Mouse (Mus musculus): ENCODE results near the gene Nktr. TPM values are rescaled to one million over a fixed set of nuclear protein-coding genes. Genes with fewer than 3 reads are reported as not detected.

The Nktr gene
- polyA plus RNA-seq, 1 experiment from 2014 or later: 45.9 TPM

- Histone ChIP-seq H3K9me3 (no peaks in the 10 kb centered on the region), H3K4me3 (no peak overlapping the region), H3K27me3 (ENCODE audit: insufficient read depth, poor library complexity, severe bottlenecking) (no peaks in the 10 kb centered on the region), H3K27ac (peak overlapping the region; percentile 70), H3K36me3 (peaks cover 90% of the 10 kb centered on the region), H3K4me1 (replicated peaks) (peaks cover 14% of the 10 kb centered on the region)
- 64% methylated on average over 15 of the region's 15 CpGs for WGBS
- DNase-seq (ENCODE audit: low spot score): peak; percentile 24
Observed at GRCm38 (mm10) chr9:121690200-121690651, 28.7 kb upstream of the Nktr start.

- Histone ChIP-seq H3K27ac (peak overlapping the region; percentile 53; the same call in 1 of the 2 replicates), H3K4me1 (replicated peaks) (peaks cover 14% of the 10 kb centered on the region), H3K27me3 (ENCODE audit: insufficient read depth, poor library complexity, severe bottlenecking) (no peaks in the 10 kb centered on the region), H3K36me3 (peaks cover 90% of the 10 kb centered on the region), H3K4me3 (no peak overlapping the region), H3K9me3 (no peaks in the 10 kb centered on the region)
- WGBS: 90% methylated on average over 7 of the region's 7 CpGs
- no peak for DNase-seq (ENCODE audit: low spot score)
Observed at GRCm38 (mm10) chr9:121690734-121691133, 28.2 kb upstream of the Nktr start.

GRCm38 (mm10) chr9:121694736-121695135 is 24.2 kb upstream of the Nktr start:
- Histone ChIP-seq H3K27me3 (ENCODE audit: insufficient read depth, poor library complexity, severe bottlenecking) (no peaks in the 10 kb centered on the region), H3K36me3 (peaks cover 91% of the 10 kb centered on the region), H3K27ac (no peak overlapping the region), H3K9me3 (peaks cover 9% of the 10 kb centered on the region; the same call in 1 of the 2 replicates), H3K4me3 (no peak overlapping the region), H3K4me1 (replicated peaks) (peaks cover 12% of the 10 kb centered on the region)
- DNase-seq (ENCODE audit: low spot score): no peak
- WGBS: 76% methylated on average over 12 of the region's 12 CpGs

- H3K27me3 ChIP-seq (ENCODE audit: insufficient read depth, poor library complexity, severe bottlenecking): no peaks in the 10 kb centered on the region
- no peak overlapping the region for H3K4me3 ChIP-seq
- DNase-seq (ENCODE audit: low spot score): no peak
- peaks cover 80% of the 10 kb centered on the region for H3K36me3 ChIP-seq
- H3K27ac ChIP-seq: no peak overlapping the region
- no peaks in the 10 kb centered on the region for H3K4me1 ChIP-seq (replicated peaks)
- H3K9me3 ChIP-seq: peaks cover 9% of the 10 kb centered on the region; the same call in 1 of the 2 replicates
- 94% methylated on average over 9 of the region's 9 CpGs for WGBS
Observed at GRCm38 (mm10) chr9:121696626-121697025, 22.3 kb upstream of the Nktr start.

DNA sequence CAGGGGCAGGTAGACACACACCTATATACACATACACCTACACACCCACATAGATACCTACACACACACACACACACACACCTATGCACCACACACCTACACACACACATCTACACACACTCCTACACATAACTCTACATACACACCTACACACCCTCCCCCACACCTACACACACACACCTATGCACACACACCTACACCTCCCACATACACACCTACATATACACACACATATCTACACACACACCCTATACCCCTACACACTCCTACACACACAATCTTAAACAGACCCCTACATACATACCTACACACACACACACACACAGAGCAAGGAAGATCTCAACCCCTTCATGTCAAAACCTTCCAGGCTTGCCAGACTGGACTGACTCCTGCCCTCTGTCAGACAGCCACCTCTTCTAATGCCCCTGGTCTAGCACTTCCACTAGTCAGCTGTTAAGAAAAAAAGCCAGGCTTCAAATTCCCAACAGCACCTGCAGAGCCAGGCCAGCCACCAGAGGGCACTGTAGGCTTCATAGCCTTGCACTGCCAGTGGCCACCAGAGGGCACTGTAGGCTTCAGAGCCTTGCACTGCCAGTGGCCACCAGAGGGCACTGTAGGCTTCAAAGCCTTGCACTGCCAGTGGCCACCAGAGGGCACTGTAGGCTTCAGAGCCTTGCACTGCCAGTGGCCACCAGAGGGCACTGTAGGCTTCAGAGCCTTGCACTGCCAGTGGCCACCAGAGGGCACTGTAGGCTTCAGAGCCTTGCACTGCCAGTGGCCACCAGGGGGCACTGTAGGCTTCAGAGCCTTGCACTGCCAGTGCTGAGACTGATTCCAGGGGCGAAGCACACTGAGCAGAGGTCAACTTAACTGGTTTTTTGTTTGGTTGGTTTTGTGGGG is 21.6 kb upstream of the Nktr start:
- no peak for DNase-seq (ENCODE audit: low spot score)
- WGBS: 93% methylated on average over 1 of the region's 1 CpGs
- no peaks in the 10 kb centered on the region for H3K4me1 ChIP-seq (replicated peaks)
- H3K27me3 ChIP-seq (ENCODE audit: insufficient read depth, poor library complexity, severe bottlenecking): no peaks in the 10 kb centered on the region
- H3K27ac ChIP-seq: no peak overlapping the region
- peaks cover 73% of the 10 kb centered on the region for H3K36me3 ChIP-seq
- peaks cover 9% of the 10 kb centered on the region; the same call in 1 of the 2 replicates for H3K9me3 ChIP-seq
- no peak overlapping the region for H3K4me3 ChIP-seq

- no peaks in the 10 kb centered on the region for H3K9me3 ChIP-seq
- H3K4me3 ChIP-seq: peak overlapping the region; percentile 70
- H3K4me1 ChIP-seq (replicated peaks): peaks cover 29% of the 10 kb centered on the region
- H3K36me3 ChIP-seq: peaks cover 11% of the 10 kb centered on the region
- WGBS: 37% methylated on average over 11 of the region's 11 CpGs
- H3K27me3 ChIP-seq (ENCODE audit: insufficient read depth, poor library complexity, severe bottlenecking): peaks cover 8% of the 10 kb centered on the region; the same call in 1 of the 2 replicates
- H3K27ac ChIP-seq: peak overlapping the region; percentile 96
- no peak for DNase-seq (ENCODE audit: low spot score)
Observed at GRCm38 (mm10) chr9:121704261-121704645, 14.7 kb upstream of the Nktr start.

GRCm38 (mm10) chr9:121704646-121705625 is 14.0 kb upstream of the Nktr start, which contains the start of gene Sec22c:
Gene Sec22c (minus strand): TSS chr9:121705490.
- 2% methylated on average over 69 of the region's 69 CpGs for WGBS
- peak within 1 kb of the TSS; percentile 96 for H3K27ac ChIP-seq
- H3K4me3 ChIP-seq: peak within 1 kb of the TSS; percentile 70
- peaks cover 33% of the 10 kb centered on the region for H3K4me1 ChIP-seq (replicated peaks)
- peaks cover 8% of the 10 kb centered on the region; the same call in 1 of the 2 replicates for H3K27me3 ChIP-seq (ENCODE audit: insufficient read depth, poor library complexity, severe bottlenecking)
- no peaks in the 10 kb centered on the region for H3K9me3 ChIP-seq
- peaks cover 4% of the 10 kb centered on the region for H3K36me3 ChIP-seq
- DNase-seq (ENCODE audit: low spot score): peak; percentile 94

DNA sequence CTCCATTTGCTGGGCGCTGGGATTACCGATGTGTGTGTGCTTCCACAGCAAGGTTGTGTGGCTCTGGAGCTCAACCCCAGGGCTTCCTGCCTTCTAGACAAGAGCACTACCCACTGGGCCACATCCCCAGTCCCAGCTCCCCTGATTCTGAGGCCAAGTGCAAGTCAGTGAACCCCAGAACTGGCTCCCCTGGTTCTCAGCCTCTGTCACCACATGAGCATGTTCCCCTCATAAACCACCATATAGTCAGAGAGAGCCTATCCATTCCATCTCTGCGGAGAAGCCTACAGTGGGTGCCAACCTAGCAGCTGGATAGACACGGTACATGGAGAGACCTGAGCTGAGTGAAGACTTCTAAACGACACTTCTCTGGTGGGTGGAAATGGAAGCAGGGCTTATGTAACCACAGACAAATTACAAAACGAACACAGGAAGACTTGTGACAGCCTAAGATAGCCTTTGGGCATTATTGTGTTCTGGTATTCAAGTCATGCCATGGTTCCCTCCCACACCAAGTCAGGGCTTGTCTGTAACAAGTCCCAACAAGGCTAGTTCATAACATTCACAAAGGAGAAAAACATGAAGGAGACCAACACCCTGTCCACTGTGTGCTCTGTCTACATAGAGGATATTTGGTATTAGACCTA is 12.8 kb upstream of the Nktr start:
- Histone ChIP-seq H3K27me3 (ENCODE audit: insufficient read depth, poor library complexity, severe bottlenecking) (peaks cover 8% of the 10 kb centered on the region; the same call in 1 of the 2 replicates), H3K27ac (peak overlapping the region; percentile 96; the same call in 1 of the 2 replicates), H3K4me3 (no peak overlapping the region), H3K9me3 (no peaks in the 10 kb centered on the region), H3K36me3 (no peaks in the 10 kb centered on the region), H3K4me1 (replicated peaks) (peaks cover 41% of the 10 kb centered on the region)
- WGBS: 81% methylated on average over 6 of the region's 6 CpGs
- DNase-seq (ENCODE audit: low spot score): no peak

- 64% methylated on average over 6 of the region's 6 CpGs for WGBS
- DNase-seq (ENCODE audit: low spot score): no peak
- H3K27ac ChIP-seq: no peak overlapping the region
- no peak overlapping the region for H3K4me3 ChIP-seq
- H3K36me3 ChIP-seq: peaks cover 5% of the 10 kb centered on the region
- H3K27me3 ChIP-seq (ENCODE audit: insufficient read depth, poor library complexity, severe bottlenecking): peaks cover 8% of the 10 kb centered on the region; the same call in 1 of the 2 replicates
- no peaks in the 10 kb centered on the region for H3K9me3 ChIP-seq
- peaks cover 52% of the 10 kb centered on the region for H3K4me1 ChIP-seq (replicated peaks)
Observed at GRCm38 (mm10) chr9:121707801-121708200, 11.2 kb upstream of the Nktr start.

DNA sequence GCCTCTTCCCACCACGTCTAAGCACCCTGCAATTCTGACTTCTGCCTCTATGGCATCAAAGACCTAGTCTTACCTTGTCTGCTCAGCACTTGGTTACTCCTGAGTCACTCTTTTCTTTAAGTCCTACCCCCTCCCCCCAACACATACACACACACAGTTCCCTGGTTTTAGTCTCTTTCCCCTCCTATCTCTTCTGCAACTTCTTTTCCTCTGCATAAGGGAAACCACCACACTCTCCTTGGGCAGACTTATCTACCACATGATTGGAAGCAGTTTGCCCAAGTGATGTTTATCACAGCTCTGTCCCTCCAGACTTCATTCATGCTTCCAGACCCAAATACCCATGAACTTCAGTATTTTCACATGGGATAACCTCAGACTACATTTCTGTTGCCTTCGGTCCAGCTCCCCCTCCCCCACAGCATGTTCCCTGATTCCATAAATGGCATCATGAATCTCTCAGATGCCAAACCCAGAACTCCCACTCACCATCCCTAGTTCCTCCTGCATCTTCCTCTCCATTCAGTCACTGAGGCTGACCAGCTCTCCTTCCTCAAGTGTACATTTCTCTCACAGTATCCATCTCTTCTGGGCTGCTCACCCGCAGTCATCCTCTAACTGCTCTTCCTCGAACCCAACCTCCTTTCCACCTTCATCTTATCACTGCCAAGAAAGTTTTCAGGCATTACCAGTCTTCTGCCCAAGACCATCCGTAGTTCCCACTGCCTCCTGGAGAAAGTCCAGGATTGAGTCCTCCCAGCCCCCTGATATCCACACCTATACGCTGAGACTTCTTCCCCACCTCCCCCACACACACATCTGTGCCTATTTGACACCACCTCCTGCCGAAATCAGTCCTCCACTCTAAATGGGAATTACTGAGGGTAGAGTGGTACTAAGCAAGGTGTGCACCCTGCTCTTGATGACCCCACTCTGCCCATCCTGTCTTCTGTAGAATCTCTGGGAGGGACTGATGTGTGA is 10.2 kb upstream of the Nktr start:
- peaks cover 45% of the 10 kb centered on the region for H3K4me1 ChIP-seq (replicated peaks)
- no peak for DNase-seq (ENCODE audit: low spot score)
- H3K36me3 ChIP-seq: peaks cover 15% of the 10 kb centered on the region
- H3K27ac ChIP-seq: no peak overlapping the region
- WGBS: 67% methylated on average over 7 of the region's 7 CpGs
- H3K4me3 ChIP-seq: no peak overlapping the region
- peaks cover 8% of the 10 kb centered on the region; the same call in 1 of the 2 replicates for H3K27me3 ChIP-seq (ENCODE audit: insufficient read depth, poor library complexity, severe bottlenecking)
- H3K9me3 ChIP-seq: no peaks in the 10 kb centered on the region

- Histone ChIP-seq H3K27me3 (ENCODE audit: insufficient read depth, poor library complexity, severe bottlenecking) (peaks cover 8% of the 10 kb centered on the region; the same call in 1 of the 2 replicates), H3K27ac (peak within 1 kb of the TSS; percentile 92), H3K4me1 (replicated peaks) (peaks cover 34% of the 10 kb centered on the region), H3K9me3 (no peaks in the 10 kb centered on the region), H3K4me3 (peak within 1 kb of the TSS; percentile 89), H3K36me3 (peaks cover 17% of the 10 kb centered on the region)
- 5% methylated on average over 37 of the region's 37 CpGs for WGBS
- peak; percentile 99 for DNase-seq (ENCODE audit: low spot score)
Observed at GRCm38 (mm10) chr9:121709898-121710583, 8.9 kb upstream of the Nktr start, which contains the start of gene Ss18l2. Gene Ss18l2 (plus strand): TSS chr9:121710329.

Measured in hindbrain, embryonic 10.5 days (tissue).